Mouse (Mus musculus): ENCODE data around the gene Gm10974. TPM values are rescaled to one million over a fixed set of nuclear protein-coding genes. Genes with fewer than 3 reads are reported as not detected.

Gm10974 gene
- polyA plus RNA-seq, 1 experiment from 2014 or later: not detected

DNA sequence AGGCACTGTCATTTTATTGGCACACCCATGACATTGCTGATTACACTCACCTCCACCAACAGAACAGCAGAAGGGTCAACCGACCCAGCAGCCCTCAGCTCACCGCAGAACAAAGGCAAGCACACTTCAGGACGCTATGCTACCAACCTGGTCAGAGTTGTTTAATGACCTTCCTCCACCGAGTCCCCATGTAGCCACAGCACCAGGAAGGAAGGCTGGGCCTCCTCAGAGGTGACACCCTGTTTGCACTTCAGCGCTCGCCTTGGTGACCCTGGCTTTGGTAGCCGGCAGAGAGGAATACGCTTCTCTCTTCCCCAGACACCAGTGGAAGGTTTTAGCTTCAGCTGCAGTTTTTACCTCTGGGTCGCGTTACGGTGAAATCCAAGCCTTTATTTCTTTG, 16.0 kb upstream of the Gm10974 start:
- Histone ChIP-seq H3K4me1 (replicated peaks; ENCODE audit: control insufficient read depth, insufficient read depth, low read length) (no peaks in the 10 kb centered on the region), H3K4me3 (ENCODE audit: low read depth, low read length) (no peak overlapping the region), H3K36me3 (ENCODE audit: control insufficient read depth, insufficient read depth, low read length) (no peaks in the 10 kb centered on the region), H3K27ac (ENCODE audit: low read depth, low read length) (no peak overlapping the region), H3K27me3 (ENCODE audit: control insufficient read depth, insufficient read depth, low read length) (no peaks in the 10 kb centered on the region), H3K9me3 (ENCODE audit: control insufficient read depth, low read length) (no peaks in the 10 kb centered on the region), H3K9ac (ENCODE audit: low read length) (no peak overlapping the region), H3K4me2 (ENCODE audit: low read depth, low read length, severe bottlenecking) (no peak overlapping the region)
- WGBS: 68% methylated on average over 11 of the region's 11 CpGs
- DNase-seq (ENCODE audit: low spot score) (no peak), ATAC-seq (replicated peaks; ENCODE audit: low FRiP score) (no peak)

DNA sequence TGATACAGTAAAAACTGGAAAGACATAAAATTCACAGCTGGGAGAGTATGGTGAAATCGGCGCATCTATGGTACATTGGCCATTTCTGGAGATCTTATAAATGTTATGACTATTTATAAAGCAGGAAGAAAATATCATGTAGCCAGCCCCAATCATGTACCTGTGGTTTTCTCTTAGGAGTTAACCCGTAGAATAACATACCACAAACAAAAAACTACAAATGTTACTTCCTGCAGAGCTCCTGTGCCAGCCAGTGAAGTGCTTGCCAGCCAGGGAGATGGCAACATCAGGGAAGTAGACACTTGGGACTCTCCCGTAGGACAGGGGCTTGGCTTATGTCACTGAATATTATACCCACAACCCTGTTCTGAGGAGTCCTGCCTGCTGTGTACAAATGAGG, 14.6 kb upstream of the Gm10974 start:
- Histone ChIP-seq H3K27ac (ENCODE audit: low read depth, low read length) (no peak overlapping the region), H3K9me3 (ENCODE audit: control insufficient read depth, low read length) (no peaks in the 10 kb centered on the region), H3K4me2 (ENCODE audit: low read depth, low read length, severe bottlenecking) (no peak overlapping the region), H3K27me3 (ENCODE audit: control insufficient read depth, insufficient read depth, low read length) (no peaks in the 10 kb centered on the region), H3K4me1 (replicated peaks; ENCODE audit: control insufficient read depth, insufficient read depth, low read length) (no peaks in the 10 kb centered on the region), H3K4me3 (ENCODE audit: low read depth, low read length) (no peak overlapping the region), H3K36me3 (ENCODE audit: control insufficient read depth, insufficient read depth, low read length) (no peaks in the 10 kb centered on the region), H3K9ac (ENCODE audit: low read length) (no peak overlapping the region)
- DNase-seq (ENCODE audit: low spot score) (no peak), ATAC-seq (replicated peaks; ENCODE audit: low FRiP score) (no peak)
- 90% methylated on average over 4 of the region's 4 CpGs for WGBS

DNA sequence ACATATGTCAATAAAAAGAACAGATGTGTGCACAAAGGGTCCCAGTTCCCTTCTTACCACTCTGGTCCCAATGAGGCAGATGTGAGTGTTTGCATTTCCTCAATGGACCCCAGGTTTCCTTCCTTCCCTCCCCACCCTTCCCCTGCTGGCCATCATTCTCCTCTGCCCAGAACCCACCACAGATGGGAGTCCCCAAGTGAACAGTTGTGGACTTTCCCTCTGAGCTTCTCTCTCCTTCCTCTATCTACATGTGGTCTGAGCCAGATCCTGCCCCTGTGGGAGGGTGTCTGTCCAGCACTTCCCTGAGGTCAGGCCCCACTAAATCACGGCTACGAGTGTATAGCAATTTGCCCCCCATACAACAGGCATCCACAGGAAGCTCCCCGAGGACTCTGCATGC, 10.8 kb upstream of the Gm10974 start:
- H3K4me3 ChIP-seq (ENCODE audit: low read depth, low read length): no peak overlapping the region
- H3K27ac ChIP-seq (ENCODE audit: low read depth, low read length): no peak overlapping the region
- no peak for DNase-seq (ENCODE audit: low spot score)
- no peak overlapping the region for H3K4me2 ChIP-seq (ENCODE audit: low read depth, low read length, severe bottlenecking)
- no peak for ATAC-seq (replicated peaks; ENCODE audit: low FRiP score)
- no peak overlapping the region for H3K9ac ChIP-seq (ENCODE audit: low read length)
- H3K4me1 ChIP-seq (replicated peaks; ENCODE audit: control insufficient read depth, insufficient read depth, low read length): no peaks in the 10 kb centered on the region
- 69% methylated on average over 3 of the region's 3 CpGs for WGBS
- H3K9me3 ChIP-seq (ENCODE audit: control insufficient read depth, low read length): no peaks in the 10 kb centered on the region
- no peaks in the 10 kb centered on the region for H3K27me3 ChIP-seq (ENCODE audit: control insufficient read depth, insufficient read depth, low read length)
- H3K36me3 ChIP-seq (ENCODE audit: control insufficient read depth, insufficient read depth, low read length): no peaks in the 10 kb centered on the region

- ATAC-seq (replicated peaks; ENCODE audit: low FRiP score) (no peak), DNase-seq (ENCODE audit: low spot score) (no peak)
- Histone ChIP-seq H3K27ac (ENCODE audit: low read depth, low read length) (no peak overlapping the region), H3K27me3 (ENCODE audit: control insufficient read depth, insufficient read depth, low read length) (no peaks in the 10 kb centered on the region), H3K4me1 (replicated peaks; ENCODE audit: control insufficient read depth, insufficient read depth, low read length) (no peaks in the 10 kb centered on the region), H3K4me2 (ENCODE audit: low read depth, low read length, severe bottlenecking) (no peak overlapping the region), H3K36me3 (ENCODE audit: control insufficient read depth, insufficient read depth, low read length) (no peaks in the 10 kb centered on the region), H3K4me3 (ENCODE audit: low read depth, low read length) (no peak overlapping the region), H3K9ac (ENCODE audit: low read length) (no peak overlapping the region), H3K9me3 (ENCODE audit: control insufficient read depth, low read length) (no peaks in the 10 kb centered on the region; the same call in 1 of the 2 replicates)
- WGBS: 86% methylated on average over 8 of the region's 8 CpGs
Measured at GRCm38 (mm10) chr7:66355791-66356522, 9.7 kb upstream of the Gm10974 start.

- Histone ChIP-seq H3K4me2 (ENCODE audit: low read depth, low read length, severe bottlenecking) (no peak overlapping the region), H3K4me1 (replicated peaks; ENCODE audit: control insufficient read depth, insufficient read depth, low read length) (no peaks in the 10 kb centered on the region), H3K27me3 (ENCODE audit: control insufficient read depth, insufficient read depth, low read length) (no peaks in the 10 kb centered on the region), H3K4me3 (ENCODE audit: low read depth, low read length) (no peak overlapping the region), H3K9me3 (ENCODE audit: control insufficient read depth, low read length) (no peaks in the 10 kb centered on the region; the same call in 1 of the 2 replicates), H3K9ac (ENCODE audit: low read length) (no peak overlapping the region), H3K27ac (ENCODE audit: low read depth, low read length) (no peak overlapping the region), H3K36me3 (ENCODE audit: control insufficient read depth, insufficient read depth, low read length) (no peaks in the 10 kb centered on the region)
- ATAC-seq (replicated peaks; ENCODE audit: low FRiP score) (no peak), DNase-seq (ENCODE audit: low spot score) (no peak)
- WGBS: 82% methylated on average over 3 of the region's 3 CpGs
Measured at GRCm38 (mm10) chr7:66358461-66358860, 7.2 kb upstream of the Gm10974 start.

GRCm38 (mm10) chr7:66359044-66359443, 6.7 kb upstream of the Gm10974 start:
- no peak for ATAC-seq (replicated peaks; ENCODE audit: low FRiP score)
- Histone ChIP-seq H3K36me3 (ENCODE audit: control insufficient read depth, insufficient read depth, low read length) (no peaks in the 10 kb centered on the region), H3K27ac (ENCODE audit: low read depth, low read length) (no peak overlapping the region), H3K4me1 (replicated peaks; ENCODE audit: control insufficient read depth, insufficient read depth, low read length) (no peaks in the 10 kb centered on the region), H3K4me3 (ENCODE audit: low read depth, low read length) (no peak overlapping the region), H3K9ac (ENCODE audit: low read length) (no peak overlapping the region), H3K27me3 (ENCODE audit: control insufficient read depth, insufficient read depth, low read length) (no peaks in the 10 kb centered on the region), H3K4me2 (ENCODE audit: low read depth, low read length, severe bottlenecking) (no peak overlapping the region), H3K9me3 (ENCODE audit: control insufficient read depth, low read length) (no peaks in the 10 kb centered on the region; the same call in 1 of the 2 replicates)
- WGBS: 87% methylated on average over 4 of the region's 4 CpGs
- DNase-seq (ENCODE audit: low spot score): no peak

DNA sequence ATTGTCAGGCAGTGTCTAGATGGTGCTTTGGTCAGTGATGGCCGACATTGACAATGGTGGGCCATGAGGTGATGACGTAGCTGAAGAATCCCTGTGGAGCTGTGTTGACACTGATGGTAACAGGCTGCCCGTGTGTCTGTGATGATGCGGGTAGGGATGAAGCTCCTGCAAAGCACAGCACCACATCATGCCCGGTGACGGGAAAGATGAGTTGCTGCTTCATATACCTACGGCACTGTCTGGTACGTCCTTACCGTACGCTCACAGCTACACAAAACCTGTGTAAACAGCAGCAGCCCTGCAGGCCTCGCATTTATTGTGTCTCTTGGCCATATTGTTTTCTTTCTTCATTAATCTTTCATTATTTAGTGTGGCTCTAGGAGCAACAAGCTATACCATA, 1.2 kb upstream of the Gm10974 start:
- Histone ChIP-seq H3K4me1 (replicated peaks; ENCODE audit: control insufficient read depth, insufficient read depth, low read length) (no peaks in the 10 kb centered on the region), H3K4me2 (ENCODE audit: low read depth, low read length, severe bottlenecking) (no peak overlapping the region), H3K4me3 (ENCODE audit: low read depth, low read length) (no peak overlapping the region), H3K9me3 (ENCODE audit: control insufficient read depth, low read length) (no peaks in the 10 kb centered on the region; the same call in 1 of the 2 replicates), H3K9ac (ENCODE audit: low read length) (no peak overlapping the region), H3K36me3 (ENCODE audit: control insufficient read depth, insufficient read depth, low read length) (no peaks in the 10 kb centered on the region), H3K27ac (ENCODE audit: low read depth, low read length) (no peak overlapping the region), H3K27me3 (ENCODE audit: control insufficient read depth, insufficient read depth, low read length) (no peaks in the 10 kb centered on the region)
- 95% methylated on average over 11 of the region's 11 CpGs for WGBS
- ATAC-seq (replicated peaks; ENCODE audit: low FRiP score) (no peak), DNase-seq (ENCODE audit: low spot score) (peak; percentile 28)

DNA sequence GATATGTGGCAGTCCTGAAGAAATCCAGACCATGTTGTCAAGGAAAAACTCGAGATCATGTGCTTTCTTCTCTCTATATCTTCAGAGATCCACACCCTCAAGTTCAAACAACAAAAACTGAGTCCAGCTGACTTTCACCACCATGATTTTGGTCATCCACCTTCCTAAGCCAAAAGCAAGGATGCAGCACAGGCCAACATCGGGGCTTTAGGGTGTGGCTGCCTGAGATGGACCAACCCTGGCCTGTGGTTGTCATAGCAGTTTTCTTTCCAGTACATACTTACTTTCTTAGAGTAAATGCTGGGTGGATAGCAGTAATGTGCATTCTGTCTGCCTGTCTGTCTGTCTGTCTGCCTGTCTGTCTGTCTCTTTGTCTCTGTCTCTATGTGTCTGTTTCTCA, 294 bp upstream of the Gm10974 start:
- WGBS: 79% methylated on average over 2 of the region's 2 CpGs
- no peak overlapping the region for H3K27ac ChIP-seq (ENCODE audit: low read depth, low read length)
- ATAC-seq (replicated peaks; ENCODE audit: low FRiP score) (no peak), DNase-seq (ENCODE audit: low spot score) (no peak)
- H3K27me3 ChIP-seq (ENCODE audit: control insufficient read depth, insufficient read depth, low read length): no peaks in the 10 kb centered on the region
- no peak overlapping the region for H3K9ac ChIP-seq (ENCODE audit: low read length)
- no peaks in the 10 kb centered on the region for H3K4me1 ChIP-seq (replicated peaks; ENCODE audit: control insufficient read depth, insufficient read depth, low read length)
- no peaks in the 10 kb centered on the region for H3K36me3 ChIP-seq (ENCODE audit: control insufficient read depth, insufficient read depth, low read length)
- no peak overlapping the region for H3K4me2 ChIP-seq (ENCODE audit: low read depth, low read length, severe bottlenecking)
- no peak overlapping the region for H3K4me3 ChIP-seq (ENCODE audit: low read depth, low read length)
- no peaks in the 10 kb centered on the region; the same call in 1 of the 2 replicates for H3K9me3 ChIP-seq (ENCODE audit: control insufficient read depth, low read length)
